Mouse (Mus musculus): ENCODE data around the gene Zfpm1. TPM values are rescaled to one million over a fixed set of nuclear protein-coding genes. Genes with fewer than 3 reads are reported as not detected.
A peak's percentile ranks its signal among the peaks of the same experiment; 100 is the strongest.

The Zfpm1 gene
- polyA plus RNA-seq, 1 experiment: 73.3 TPM

GRCm38 (mm10) chr8:122264243-122264642 lies 17.7 kb upstream of the Zfpm1 start:
- H3K4me3 ChIP-seq (ENCODE audit: extremely low read depth, insufficient read depth, insufficient read length): no peak overlapping the region
- TF ChIP-seq POLR2A (IDR thresholded peaks at IDR 0.05; ENCODE audit: low read depth, low read length): no peak
- no peak for TF ChIP-seq CTCF (IDR thresholded peaks at IDR 0.05; ENCODE audit: extremely low read depth, insufficient read depth, insufficient read length, insufficient replicate concordance)
- WGBS: 5% methylated on average over 9 of the region's 9 CpGs
- H3K36me3 ChIP-seq (ENCODE audit: control insufficient read depth, insufficient read depth, low read length): no peaks in the 10 kb centered on the region
- no peak for DNase-seq (ENCODE audit: low read depth in 1 of 2, low spot score in 2 of 2)
- no peaks in the 10 kb centered on the region for H3K27me3 ChIP-seq (ENCODE audit: control insufficient read depth, insufficient read depth, low read length)
- H3K27ac ChIP-seq (ENCODE audit: insufficient read depth, low read length): no peak overlapping the region
- no peaks in the 10 kb centered on the region for H3K4me1 ChIP-seq (ENCODE audit: control insufficient read depth, insufficient read depth, insufficient read length)

GRCm38 (mm10) chr8:122265522-122265921 lies 16.4 kb upstream of the Zfpm1 start:
- no peaks in the 10 kb centered on the region for H3K36me3 ChIP-seq (ENCODE audit: control insufficient read depth, insufficient read depth, low read length)
- no peaks in the 10 kb centered on the region for H3K4me1 ChIP-seq (ENCODE audit: control insufficient read depth, insufficient read depth, insufficient read length)
- no peaks in the 10 kb centered on the region for H3K27me3 ChIP-seq (ENCODE audit: control insufficient read depth, insufficient read depth, low read length)
- DNase-seq (ENCODE audit: low read depth in 1 of 2, low spot score in 2 of 2): no peak
- no peak overlapping the region for H3K27ac ChIP-seq (ENCODE audit: insufficient read depth, low read length)
- 92% methylated on average over 8 of the region's 8 CpGs for WGBS
- TF ChIP-seq CTCF (IDR thresholded peaks at IDR 0.05; ENCODE audit: extremely low read depth, insufficient read depth, insufficient read length, insufficient replicate concordance) (no peak), POLR2A (IDR thresholded peaks at IDR 0.05; ENCODE audit: low read depth, low read length) (no peak)
- H3K4me3 ChIP-seq (ENCODE audit: extremely low read depth, insufficient read depth, insufficient read length): no peak overlapping the region

- no peaks in the 10 kb centered on the region for H3K4me1 ChIP-seq (ENCODE audit: control insufficient read depth, insufficient read depth, insufficient read length)
- H3K27ac ChIP-seq (ENCODE audit: insufficient read depth, low read length): no peak overlapping the region
- no peak overlapping the region for H3K4me3 ChIP-seq (ENCODE audit: extremely low read depth, insufficient read depth, insufficient read length)
- no peak for DNase-seq (ENCODE audit: low read depth in 1 of 2, low spot score in 2 of 2)
- 44% methylated on average over 13 of the region's 13 CpGs for WGBS
- TF ChIP-seq POLR2A (IDR thresholded peaks at IDR 0.05; ENCODE audit: low read depth, low read length): no peak
- no peak for TF ChIP-seq CTCF (IDR thresholded peaks at IDR 0.05; ENCODE audit: extremely low read depth, insufficient read depth, insufficient read length, insufficient replicate concordance)
- H3K36me3 ChIP-seq (ENCODE audit: control insufficient read depth, insufficient read depth, low read length): no peaks in the 10 kb centered on the region
- no peaks in the 10 kb centered on the region for H3K27me3 ChIP-seq (ENCODE audit: control insufficient read depth, insufficient read depth, low read length)
Observed at GRCm38 (mm10) chr8:122266867-122267266, 15.1 kb upstream of the Zfpm1 start.

GRCm38 (mm10) chr8:122268861-122269260 lies 13.1 kb upstream of the Zfpm1 start:
- 87% methylated on average over 24 of the region's 24 CpGs for WGBS
- DNase-seq (ENCODE audit: low read depth in 1 of 2, low spot score in 2 of 2): no peak
- TF ChIP-seq CTCF (IDR thresholded peaks at IDR 0.05; ENCODE audit: extremely low read depth, insufficient read depth, insufficient read length, insufficient replicate concordance) (no peak), POLR2A (IDR thresholded peaks at IDR 0.05; ENCODE audit: low read depth, low read length) (no peak)
- no peak overlapping the region for H3K27ac ChIP-seq (ENCODE audit: insufficient read depth, low read length)
- H3K4me3 ChIP-seq (ENCODE audit: extremely low read depth, insufficient read depth, insufficient read length): no peak overlapping the region; the same call in 1 of the 2 replicates
- H3K36me3 ChIP-seq (ENCODE audit: control insufficient read depth, insufficient read depth, low read length): no peaks in the 10 kb centered on the region
- H3K4me1 ChIP-seq (ENCODE audit: control insufficient read depth, insufficient read depth, insufficient read length): no peaks in the 10 kb centered on the region
- no peaks in the 10 kb centered on the region for H3K27me3 ChIP-seq (ENCODE audit: control insufficient read depth, insufficient read depth, low read length)

- peak overlapping the region; percentile 52 for H3K4me3 ChIP-seq (ENCODE audit: extremely low read depth, insufficient read depth, insufficient read length)
- peak in 1 of 2 experiments; percentile 69 for DNase-seq (ENCODE audit: low read depth in 1 of 2, low spot score in 2 of 2)
- H3K27me3 ChIP-seq (ENCODE audit: control insufficient read depth, insufficient read depth, low read length): no peaks in the 10 kb centered on the region
- H3K4me1 ChIP-seq (ENCODE audit: control insufficient read depth, insufficient read depth, insufficient read length): no peaks in the 10 kb centered on the region
- peak; percentile 94 for TF ChIP-seq CTCF (IDR thresholded peaks at IDR 0.05; ENCODE audit: extremely low read depth, insufficient read depth, insufficient read length, insufficient replicate concordance)
- TF ChIP-seq POLR2A (IDR thresholded peaks at IDR 0.05; ENCODE audit: low read depth, low read length): no peak
- H3K36me3 ChIP-seq (ENCODE audit: control insufficient read depth, insufficient read depth, low read length): no peaks in the 10 kb centered on the region
- whole genome bisulfite sequencing: 11% methylated on average over 21 of the region's 21 CpGs
- H3K27ac ChIP-seq (ENCODE audit: insufficient read depth, low read length): no peak overlapping the region
Observed at GRCm38 (mm10) chr8:122269404-122269803, 12.5 kb upstream of the Zfpm1 start.

- no peaks in the 10 kb centered on the region for H3K27me3 ChIP-seq (ENCODE audit: control insufficient read depth, insufficient read depth, low read length)
- no peak overlapping the region for H3K4me3 ChIP-seq (ENCODE audit: extremely low read depth, insufficient read depth, insufficient read length)
- H3K36me3 ChIP-seq (ENCODE audit: control insufficient read depth, insufficient read depth, low read length): no peaks in the 10 kb centered on the region
- no peaks in the 10 kb centered on the region for H3K4me1 ChIP-seq (ENCODE audit: control insufficient read depth, insufficient read depth, insufficient read length)
- DNase-seq (ENCODE audit: low read depth in 1 of 2, low spot score in 2 of 2): no peak
- 84% methylated on average over 7 of the region's 7 CpGs for WGBS
- TF ChIP-seq POLR2A (IDR thresholded peaks at IDR 0.05; ENCODE audit: low read depth, low read length) (no peak), CTCF (IDR thresholded peaks at IDR 0.05; ENCODE audit: extremely low read depth, insufficient read depth, insufficient read length, insufficient replicate concordance) (no peak)
- H3K27ac ChIP-seq (ENCODE audit: insufficient read depth, low read length): no peak overlapping the region
Observed at GRCm38 (mm10) chr8:122270555-122270954, 11.4 kb upstream of the Zfpm1 start.

- no peaks in the 10 kb centered on the region for H3K4me1 ChIP-seq (ENCODE audit: control insufficient read depth, insufficient read depth, insufficient read length)
- DNase-seq (ENCODE audit: low read depth in 1 of 2, low spot score in 2 of 2): peak; percentile 70 to 84
- no peaks in the 10 kb centered on the region for H3K27me3 ChIP-seq (ENCODE audit: control insufficient read depth, insufficient read depth, low read length)
- no peak overlapping the region for H3K27ac ChIP-seq (ENCODE audit: insufficient read depth, low read length)
- no peaks in the 10 kb centered on the region for H3K36me3 ChIP-seq (ENCODE audit: control insufficient read depth, insufficient read depth, low read length)
- no peak for TF ChIP-seq POLR2A (IDR thresholded peaks at IDR 0.05; ENCODE audit: low read depth, low read length)
- TF ChIP-seq CTCF (IDR thresholded peaks at IDR 0.05; ENCODE audit: extremely low read depth, insufficient read depth, insufficient read length, insufficient replicate concordance): peak; percentile 96
- no peak overlapping the region for H3K4me3 ChIP-seq (ENCODE audit: extremely low read depth, insufficient read depth, insufficient read length)
- 2% methylated on average over 5 of the region's 5 CpGs for WGBS
Observed at GRCm38 (mm10) chr8:122273152-122273551, 8.8 kb upstream of the Zfpm1 start.
